Mouse (Mus musculus) ES-CJ7 (cell line): Measurements from ENCODE around the gene Shc1.
A peak's percentile ranks its signal among the peaks of the same experiment; 100 is the strongest.

Experiments
- DNase-seq: peaks from one replicate; pipeline ENCODE4 v3.0.0; 2011; ENCODE audit warnings: low read depth, low spot score

Gene Shc1

GRCm38 (mm10) chr3:89390111-89390515 lies 28.1 kb upstream of the Shc1 start:
- DNase-seq, result no peak

GRCm38 (mm10) chr3:89390699-89391662 lies 27.3 kb upstream of the Shc1 start:
- DNase-seq, result no peak

- peak; percentile 67 for DNase-seq
These were observed 26.4 kb upstream of the Shc1 start for GRCm38 (mm10) chr3:89391663-89392511.

- no peak for DNase-seq
These were observed 25.4 kb upstream of the Shc1 start for GRCm38 (mm10) chr3:89392871-89393311.

GRCm38 (mm10) chr3:89393605-89394004 lies 24.6 kb upstream of the Shc1 start:
- peak; percentile 97 for DNase-seq

- peak; percentile 78 for DNase-seq
These were observed 24.0 kb upstream of the Shc1 start, which contains the start of gene Zbtb7b for GRCm38 (mm10) chr3:89394006-89394893. Gene Zbtb7b (minus strand): TSS chr3:89394776.

- DNase-seq, result peak; percentile 93
These were observed 23.4 kb upstream of the Shc1 start for GRCm38 (mm10) chr3:89394894-89395256.

GRCm38 (mm10) chr3:89395419-89395805 lies 22.8 kb upstream of the Shc1 start:
- DNase-seq, result no peak

GRCm38 (mm10) chr3:89395806-89396653 lies 22.2 kb upstream of the Shc1 start:
- peak; percentile 90 for DNase-seq

GRCm38 (mm10) chr3:89396654-89397005 lies 21.6 kb upstream of the Shc1 start:
- no peak for DNase-seq

GRCm38 (mm10) chr3:89401329-89401728 lies 16.9 kb upstream of the Shc1 start:
- no peak for DNase-seq

- no peak for DNase-seq
These were observed 15.6 kb upstream of the Shc1 start, which contains the start of gene Lenep for GRCm38 (mm10) chr3:89402693-89403092. Gene Lenep (minus strand): TSS chr3:89402793.

GRCm38 (mm10) chr3:89406887-89407286 lies 11.4 kb upstream of the Shc1 start:
- no peak for DNase-seq

- DNase-seq, result peak; percentile 65
These were observed 9.8 kb upstream of the Shc1 start for GRCm38 (mm10) chr3:89408448-89408847.

- no peak for DNase-seq
These were observed 8.5 kb upstream of the Shc1 start for GRCm38 (mm10) chr3:89409701-89410100.

GRCm38 (mm10) chr3:89410864-89411263 lies 7.4 kb upstream of the Shc1 start:
- no peak for DNase-seq

GRCm38 (mm10) chr3:89411490-89412393 lies 6.5 kb upstream of the Shc1 start, which contains the start of gene Flad1:
Gene Flad1 (minus strand): TSS chr3:89411870.
- DNase-seq, result peak; percentile 100

- no peak for DNase-seq
These were observed 2.1 kb upstream of the Shc1 start for GRCm38 (mm10) chr3:89416158-89416557.

- DNase-seq, result no peak
These were observed 1.1 kb upstream of the Shc1 start for GRCm38 (mm10) chr3:89417131-89417530.
